Mouse (Mus musculus) intestine, embryonic 15.5 days (tissue): ENCODE data around the gene Mcee. TPM values are rescaled to one million over a fixed set of nuclear protein-coding genes. Genes with fewer than 3 reads are reported as not detected.

Source experiments
- ATAC-seq: fragments of 200-750 bp; cut with Nextera tagmentation; 2 replicates; pipeline ENCODE4 v1.8.0; 2017; ENCODE audit warnings: moderate TSS enrichment, moderate library complexity
- H3K27ac ChIP-seq: fragments of 300-500 bp; sonication (generic); 2 replicates; pipeline ENCODE4 v1.5.1; 2015; ENCODE audit warnings: mild to moderate bottlenecking, inconsistent platforms
- H3K27me3 ChIP-seq: fragments of 300-500 bp; sonication (generic); replicated peaks from 2 replicates; pipeline ENCODE4 v1.6.1; 2015; ENCODE audit warnings: inconsistent platforms
- H3K36me3 ChIP-seq: fragments of 300-500 bp; sonication (generic); 2 replicates; pipeline ENCODE4 v1.6.1; 2015; ENCODE audit warnings: inconsistent platforms
- H3K4me1 ChIP-seq: fragments of 300-500 bp; sonication (generic); replicated peaks from 2 replicates; pipeline ENCODE4 v1.6.1; 2015; ENCODE audit warnings: inconsistent platforms
- H3K4me2 ChIP-seq: fragments of 300-500 bp; sonication (generic); replicated peaks from 2 replicates; pipeline ENCODE4 v1.6.1; 2015; ENCODE audit warnings: mild to moderate bottlenecking, inconsistent platforms
- H3K4me3 ChIP-seq: fragments of 300-500 bp; sonication (generic); replicated peaks from 2 replicates; pipeline ENCODE4 v1.5.1; 2015; ENCODE audit warnings: inconsistent platforms
- H3K9ac ChIP-seq: fragments of 300-500 bp; sonication (generic); 2 replicates; pipeline ENCODE4 v1.6.1; 2015; ENCODE audit warnings: inconsistent platforms
- H3K9me3 ChIP-seq: fragments of 300-500 bp; sonication (generic); 2 replicates; pipeline ENCODE4 v1.6.1; 2016; ENCODE audit warnings: inconsistent platforms
- WGBS: fragments of 180-500 bp; shearing (Covaris S2); methylation state at CpG from one replicate; pipeline ENCODE4 v1.1.7; 2015; 5-methylcytosine and 5-hydroxymethylcytosine counted together
- polyA plus RNA-seq: library from polyadenylated mRNA; unstranded; fragments of >200 nt; fragmentation: Nextera tagmentation; extraction: Ambion mirVana; gene quantifications from 2 replicates; pipeline ENCODE4 v1.2.1, GENCODE M21; 2015

Mcee gene
- polyA plus RNA-seq, 1 experiment from 2014 or later, result 111 TPM

DNA sequence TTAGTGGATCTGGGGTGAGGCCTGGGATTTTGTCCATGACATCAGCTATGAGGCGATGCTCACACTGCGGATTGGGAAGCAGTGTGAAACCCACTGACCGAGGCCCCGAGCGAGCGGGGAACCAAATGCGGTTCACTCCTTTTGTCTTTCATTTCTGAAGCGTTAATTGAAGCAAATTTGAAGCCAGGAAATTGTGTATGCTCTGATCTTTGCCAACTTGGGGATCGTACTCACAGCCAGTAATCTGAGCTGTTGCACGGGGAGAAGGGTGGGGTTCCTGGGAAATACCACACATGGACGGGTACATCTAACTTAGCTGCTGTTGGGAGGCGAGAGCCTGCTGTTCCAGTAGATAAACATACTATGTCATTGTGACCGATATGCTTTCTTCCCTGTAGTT, 58.2 kb downstream of the Mcee start:
- Histone ChIP-seq H3K36me3 (no peaks in the 10 kb centered on the region), H3K4me3 (no peak overlapping the region), H3K9me3 (no peaks in the 10 kb centered on the region), H3K4me2 (no peak overlapping the region), H3K27me3 (no peaks in the 10 kb centered on the region), H3K9ac (no peak overlapping the region), H3K27ac (no peak overlapping the region), H3K4me1 (no peaks in the 10 kb centered on the region)
- ATAC-seq, result no peak
- 78% methylated on average over 13 of the region's 13 CpGs for WGBS

DNA sequence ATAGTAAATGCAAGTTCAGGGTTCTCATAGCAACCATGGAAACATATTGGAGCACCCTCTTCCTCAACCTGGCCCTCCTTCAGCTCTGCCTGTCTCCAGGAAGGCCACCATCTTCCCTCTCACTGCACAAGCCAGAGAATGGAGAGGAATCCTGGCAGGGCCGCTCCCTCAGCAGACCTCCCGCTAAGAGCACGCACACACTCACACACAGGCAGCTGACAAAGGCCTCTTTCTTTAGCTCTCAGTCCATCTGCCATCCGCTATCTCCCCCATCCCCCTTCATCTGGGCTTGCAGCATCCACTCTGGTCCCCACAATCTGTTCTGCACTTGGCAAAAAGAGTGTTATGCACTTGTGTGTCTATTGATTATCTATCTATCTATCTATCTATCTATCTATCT, 59.0 kb downstream of the Mcee start:
- Histone ChIP-seq H3K9me3 (no peaks in the 10 kb centered on the region), H3K9ac (no peak overlapping the region), H3K27me3 (no peaks in the 10 kb centered on the region), H3K36me3 (no peaks in the 10 kb centered on the region), H3K4me1 (no peaks in the 10 kb centered on the region), H3K27ac (no peak overlapping the region), H3K4me2 (no peak overlapping the region), H3K4me3 (no peak overlapping the region)
- WGBS, result 68% methylated on average over 4 of the region's 4 CpGs
- ATAC-seq, result no peak

DNA sequence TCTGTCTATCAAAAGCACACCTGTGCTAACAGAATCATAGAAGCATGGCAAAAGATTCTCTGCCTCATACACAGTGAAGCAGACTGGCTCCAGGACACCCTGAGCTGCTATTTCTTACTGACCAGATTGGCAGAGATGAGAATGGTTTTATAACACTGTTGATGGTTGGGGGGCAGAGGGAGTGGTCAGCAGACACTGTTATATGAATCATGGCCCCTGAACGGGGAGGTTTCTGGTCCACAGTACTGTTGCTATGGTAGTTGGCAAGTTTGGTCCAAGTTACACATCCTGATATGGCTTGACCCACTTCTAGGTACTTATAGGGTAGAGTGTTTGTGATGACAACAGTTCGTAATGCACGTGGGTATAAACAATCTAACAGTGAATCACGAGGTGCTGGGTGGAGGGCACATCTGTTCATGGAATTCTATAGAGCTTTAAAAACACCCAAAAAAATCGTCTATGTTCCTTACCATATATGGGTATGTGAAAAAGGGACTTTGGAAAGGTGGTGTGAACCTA, 59.5 kb downstream of the Mcee start:
- Histone ChIP-seq H3K27me3 (no peaks in the 10 kb centered on the region), H3K27ac (no peak overlapping the region), H3K4me1 (no peaks in the 10 kb centered on the region), H3K9me3 (no peaks in the 10 kb centered on the region), H3K4me3 (no peak overlapping the region), H3K4me2 (no peak overlapping the region), H3K9ac (no peak overlapping the region), H3K36me3 (no peaks in the 10 kb centered on the region)
- WGBS, result 76% methylated on average over 5 of the region's 5 CpGs
- no peak for ATAC-seq

DNA sequence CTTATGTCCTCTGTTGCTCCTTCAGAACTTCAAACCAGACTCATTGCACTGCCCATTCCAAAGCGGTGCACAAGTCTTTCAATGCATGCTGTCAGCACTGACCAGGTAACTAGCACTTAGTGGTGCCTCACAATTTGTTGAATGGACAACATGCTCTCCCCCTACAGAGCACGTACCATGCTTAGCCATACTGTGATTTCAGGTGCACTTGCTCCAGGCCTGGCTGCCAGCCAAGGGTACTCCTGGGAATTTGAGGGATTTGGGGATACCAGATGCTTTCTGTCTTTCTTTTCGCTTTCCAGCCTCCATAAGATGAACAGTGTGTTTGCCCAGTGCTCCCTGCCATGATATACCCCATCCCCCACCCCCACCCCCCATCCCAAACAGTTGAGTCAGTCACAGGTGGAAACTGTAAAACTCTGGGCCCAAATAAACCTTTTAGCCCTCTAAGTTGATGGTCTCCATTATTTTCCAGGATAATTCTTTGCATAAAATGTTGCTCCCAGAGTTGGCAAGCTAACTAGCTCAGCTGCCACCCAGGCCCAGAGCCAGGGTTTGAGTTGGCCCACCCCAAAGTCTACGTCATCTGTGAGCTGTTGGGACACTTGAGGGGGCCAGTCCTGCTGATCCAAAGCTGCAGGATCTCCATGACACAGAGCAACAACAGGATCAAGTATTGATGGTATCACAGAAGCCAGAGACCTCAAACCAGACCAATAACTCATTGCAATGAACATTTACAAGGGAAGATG, 60.2 kb downstream of the Mcee start:
- no peak for ATAC-seq

DNA sequence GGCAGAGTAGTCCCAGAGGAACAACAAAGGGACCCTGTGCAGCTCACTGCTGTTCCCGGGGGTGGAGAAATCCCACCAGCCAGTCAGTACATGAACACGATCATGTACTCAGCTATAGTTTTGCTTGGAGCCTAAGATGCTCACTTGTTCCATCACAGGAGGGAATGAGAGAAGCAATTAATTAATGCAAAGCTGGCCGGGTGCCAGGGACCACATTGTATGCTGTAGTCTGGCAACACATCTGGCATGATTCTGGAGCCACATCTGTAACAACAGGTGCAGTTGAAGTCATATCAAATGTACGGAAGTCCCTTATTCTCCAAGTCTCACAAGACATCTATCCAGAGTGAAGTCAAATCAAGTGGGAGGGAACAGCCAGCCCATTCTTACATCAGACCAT, 63.8 kb downstream of the Mcee start:
- Histone ChIP-seq H3K27me3 (no peaks in the 10 kb centered on the region), H3K9me3 (no peaks in the 10 kb centered on the region), H3K4me2 (no peak overlapping the region), H3K9ac (no peak overlapping the region), H3K4me3 (no peak overlapping the region), H3K36me3 (no peaks in the 10 kb centered on the region), H3K27ac (no peak overlapping the region), H3K4me1 (no peaks in the 10 kb centered on the region)
- no peak for ATAC-seq
- WGBS, result 76% methylated on average over 4 of the region's 4 CpGs

More for the DNA sequence above, 60.2 kb downstream of the Mcee start:
- H3K4me3 ChIP-seq, result no peak overlapping the region
- H3K4me1 ChIP-seq, result no peaks in the 10 kb centered on the region
- no peaks in the 10 kb centered on the region for H3K9me3 ChIP-seq
- H3K27me3 ChIP-seq, result no peaks in the 10 kb centered on the region
- H3K4me2 ChIP-seq, result no peak overlapping the region
- no peak overlapping the region for H3K27ac ChIP-seq
- no peaks in the 10 kb centered on the region for H3K36me3 ChIP-seq
- WGBS, result 73% methylated on average over 4 of the region's 4 CpGs
- H3K9ac ChIP-seq, result no peak overlapping the region

DNA sequence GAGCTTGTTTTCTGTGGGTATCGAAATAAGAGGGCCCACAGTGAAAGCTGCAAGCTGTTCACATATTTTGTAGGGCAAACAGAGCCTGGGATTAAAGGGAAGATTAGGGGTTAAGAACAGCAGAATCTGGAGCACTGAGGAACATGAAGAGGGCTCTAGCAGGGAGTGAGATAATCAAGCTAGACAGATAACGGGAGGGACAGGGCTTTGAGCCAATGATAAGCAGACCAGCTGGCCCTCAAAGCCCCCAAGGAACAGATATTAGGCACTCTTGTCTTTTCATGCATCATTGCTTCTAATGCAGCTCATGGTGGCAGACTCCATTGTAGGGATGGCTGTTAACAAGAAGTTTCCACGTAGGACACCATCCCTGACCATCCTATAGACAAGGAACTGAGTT, 64.3 kb downstream of the Mcee start:
- Histone ChIP-seq H3K4me2 (no peak overlapping the region), H3K9ac (no peak overlapping the region), H3K27ac (no peak overlapping the region), H3K36me3 (no peaks in the 10 kb centered on the region), H3K4me1 (no peaks in the 10 kb centered on the region), H3K9me3 (no peaks in the 10 kb centered on the region), H3K27me3 (no peaks in the 10 kb centered on the region), H3K4me3 (no peak overlapping the region)
- WGBS, result 73% methylated on average over 3 of the region's 3 CpGs
- ATAC-seq, result no peak

DNA sequence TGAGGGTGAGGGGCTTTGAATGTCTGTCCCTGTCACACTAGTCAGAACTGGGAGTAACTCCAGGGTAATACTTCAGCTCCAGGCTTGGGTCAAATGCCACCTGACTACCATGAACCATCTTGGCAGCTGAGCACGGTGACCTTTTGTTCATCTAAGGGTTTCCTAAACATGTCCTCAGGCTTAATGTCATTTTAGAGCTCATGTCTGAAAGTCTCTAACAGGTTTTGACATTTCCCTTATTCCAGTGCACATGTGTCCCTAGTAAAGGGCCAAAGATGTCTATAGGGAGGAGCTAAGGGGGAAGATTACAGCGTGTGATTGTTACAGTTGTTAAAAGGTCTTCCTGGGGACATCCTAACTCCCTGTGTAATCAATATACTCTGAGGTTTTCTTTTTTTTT, 65.4 kb downstream of the Mcee start:
- Histone ChIP-seq H3K36me3 (no peaks in the 10 kb centered on the region), H3K9ac (no peak overlapping the region), H3K4me3 (no peak overlapping the region), H3K9me3 (no peaks in the 10 kb centered on the region), H3K4me1 (no peaks in the 10 kb centered on the region), H3K27ac (no peak overlapping the region), H3K27me3 (no peaks in the 10 kb centered on the region), H3K4me2 (no peak overlapping the region)
- no peak for ATAC-seq
- 80% methylated on average over 2 of the region's 2 CpGs for WGBS

Other genes with a start within 250 kb of the Mcee start
- not detected in 2 replicates for gene Trpm1, start 238.8 kb upstream of the Mcee start, polyA plus RNA-seq
- 6.5 and 6.6 TPM in 2 replicates for gene Mtmr10, start 105.0 kb upstream of the Mcee start, polyA plus RNA-seq
- 5.3 and 5.4 TPM in 2 replicates for gene Fan1, start 18.5 kb upstream of the Mcee start, polyA plus RNA-seq
- gene Mphosph10, start 339 bp upstream of the Mcee start, polyA plus RNA-seq, result 38.8 and 42.8 TPM in 2 replicates
- gene Apba2, start 109.1 kb downstream of the Mcee start, polyA plus RNA-seq, result 5.2 and 6.2 TPM in 2 replicates